Mouse (Mus musculus) liver, embryonic 11.5 days (tissue): Measurements from ENCODE around the gene Tnpo3. TPM values are rescaled to one million over a fixed set of nuclear protein-coding genes. Genes with fewer than 3 reads are reported as not detected.

ENCODE experiments used
- ATAC-seq: fragments of 200-750 bp; cut with Nextera tagmentation; replicated peaks from 2 replicates; pipeline ENCODE4 v1.8.0; 2017; ENCODE audit warnings: moderate number of reproducible peaks, mild to moderate bottlenecking, moderate TSS enrichment, moderate library complexity; ENCODE audit not compliant: low FRiP score
- DNase-seq: peaks from one replicate; pipeline ENCODE4 v3.0.0-alpha.2; 2017; ENCODE audit warnings: low spot score
- H3K27ac ChIP-seq: fragments of 300-500 bp; sonication (generic); 2 replicates; pipeline ENCODE4 v1.5.1; 2014; ENCODE audit warnings: mild to moderate bottlenecking, low read depth, low read length, control low read depth
- H3K27me3 ChIP-seq: fragments of 300-500 bp; sonication (generic); replicated peaks from 2 replicates; pipeline ENCODE4 v1.6.1; 2014; ENCODE audit warnings: low read length, mixed read lengths; ENCODE audit not compliant: control insufficient read depth, insufficient read depth
- H3K36me3 ChIP-seq: fragments of 300-500 bp; sonication (generic); 2 replicates; pipeline ENCODE4 v1.6.1; 2014; ENCODE audit warnings: mild to moderate bottlenecking, low read length, moderate library complexity, mixed read lengths; ENCODE audit not compliant: control insufficient read depth, insufficient read depth
- H3K4me1 ChIP-seq: fragments of 300-500 bp; sonication (generic); replicated peaks from 2 replicates; pipeline ENCODE4 v1.6.1; 2014; ENCODE audit warnings: low read length, mixed read lengths; ENCODE audit not compliant: control insufficient read depth, insufficient read depth
- H3K4me2 ChIP-seq: fragments of 300-500 bp; sonication (generic); 2 replicates; pipeline ENCODE4 v1.6.1; 2014; ENCODE audit warnings: mild to moderate bottlenecking, control low read depth, moderate library complexity
- H3K4me3 ChIP-seq: fragments of 300-500 bp; sonication (generic); 2 replicates; pipeline ENCODE4 v1.5.1; 2014; ENCODE audit warnings: low read depth, low read length, control low read depth
- H3K9ac ChIP-seq: fragments of 300-500 bp; sonication (generic); 2 replicates; pipeline ENCODE4 v1.6.1; 2014; ENCODE audit warnings: low read depth, low read length, control low read depth
- H3K9me3 ChIP-seq: fragments of 300-500 bp; sonication (generic); 2 replicates; pipeline ENCODE4 v1.6.1; 2016; ENCODE audit warnings: low read length, inconsistent platforms, mixed read lengths; ENCODE audit not compliant: control insufficient read depth
- WGBS: fragments of 180-500 bp; shearing (Covaris S2); extraction: QIAGEN DNeasy Blood & Tissue Kit; methylation state at CpG from one replicate; pipeline ENCODE4 v1.1.7; 2014; 5-methylcytosine and 5-hydroxymethylcytosine counted together
- polyA plus RNA-seq: library from polyadenylated mRNA; unstranded; fragments of >200 nt; fragmentation: Nextera tagmentation; extraction: Ambion mirVana; gene quantifications from 2 replicates; pipeline ENCODE4 v1.2.1, GENCODE M21; 2014

Gene Tnpo3
- polyA plus RNA-seq, 1 experiment from 2014 or later, result 86.5 TPM

- ATAC-seq, result peak; percentile 60; the same call in 1 of the 2 replicates
- DNase-seq, result peak; percentile 70
- peak overlapping the region; percentile 67 for H3K4me2 ChIP-seq
- peak overlapping the region; percentile 56 for H3K27ac ChIP-seq
- H3K36me3 ChIP-seq, result no peaks in the 10 kb centered on the region
- peak overlapping the region; percentile 25 for H3K4me3 ChIP-seq
- 1% methylated on average over 11 of the region's 11 CpGs for WGBS
- H3K9ac ChIP-seq, result peak overlapping the region; percentile 40; the same call in 1 of the 2 replicates
- H3K9me3 ChIP-seq, result no peaks in the 10 kb centered on the region
- H3K4me1 ChIP-seq, result peaks cover 8% of the 10 kb centered on the region
- H3K27me3 ChIP-seq, result peaks cover 10% of the 10 kb centered on the region
Observed at GRCm38 (mm10) chr6:29513284-29513683, 96.4 kb downstream of the Tnpo3 start.

GRCm38 (mm10) chr6:29509086-29509485, 100.6 kb downstream of the Tnpo3 start:
- 32% methylated on average over 2 of the region's 2 CpGs for WGBS
- Histone ChIP-seq H3K4me3 (no peak overlapping the region), H3K27ac (no peak overlapping the region), H3K27me3 (peaks cover 31% of the 10 kb centered on the region), H3K4me1 (peaks cover 20% of the 10 kb centered on the region), H3K4me2 (no peak overlapping the region), H3K36me3 (no peaks in the 10 kb centered on the region), H3K9me3 (no peaks in the 10 kb centered on the region), H3K9ac (no peak overlapping the region)
- DNase-seq, result no peak
- ATAC-seq, result no peak

- peaks cover 13% of the 10 kb centered on the region for H3K4me1 ChIP-seq
- no peaks in the 10 kb centered on the region for H3K36me3 ChIP-seq
- peak within 1 kb of the TSS; percentile 82 for H3K4me2 ChIP-seq
- peak; percentile 52; the same call in 1 of the 2 replicates for ATAC-seq
- WGBS, result under 1% methylated on average over 43 of the region's 47 CpGs
- no peak within 1 kb of the TSS; the same call in 1 of the 2 replicates for H3K27ac ChIP-seq
- H3K9me3 ChIP-seq, result no peaks in the 10 kb centered on the region
- H3K27me3 ChIP-seq, result peaks cover 31% of the 10 kb centered on the region
- DNase-seq, result peak; percentile 58
- H3K9ac ChIP-seq, result peak within 1 kb of the TSS; percentile 52
- peak within 1 kb of the TSS; percentile 58 for H3K4me3 ChIP-seq
Observed at GRCm38 (mm10) chr6:29507447-29508309, 102.0 kb downstream of the Tnpo3 start, which contains the start of gene Kcp. Gene Kcp (minus strand): TSS chr6:29507952.

DNA sequence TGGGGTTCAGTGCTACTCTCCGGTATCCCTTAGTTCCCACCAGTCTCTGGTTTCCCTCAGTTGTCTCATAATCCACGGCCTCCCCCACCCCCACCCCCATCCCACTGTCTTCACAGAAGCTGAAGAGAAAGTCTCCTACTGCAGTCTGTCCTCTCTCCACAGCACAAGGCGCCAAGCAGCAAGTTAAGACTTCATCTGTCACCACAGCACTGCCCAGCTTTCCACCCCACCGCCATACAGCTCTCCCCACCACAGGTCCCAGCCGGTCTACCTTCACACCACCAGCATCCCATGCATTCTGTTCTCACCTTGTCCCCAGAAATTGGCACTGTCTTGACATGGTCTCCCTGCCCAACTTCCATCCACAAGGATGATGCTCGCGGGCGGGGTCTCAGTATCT, 102.9 kb downstream of the Tnpo3 start:
- 30% methylated on average over 8 of the region's 8 CpGs for WGBS
- peaks cover 12% of the 10 kb centered on the region for H3K4me1 ChIP-seq
- no peak for DNase-seq
- no peak for ATAC-seq
- no peak overlapping the region for H3K9ac ChIP-seq
- peak overlapping the region; percentile 82 for H3K4me2 ChIP-seq
- H3K27ac ChIP-seq, result no peak overlapping the region
- peaks cover 31% of the 10 kb centered on the region for H3K27me3 ChIP-seq
- no peaks in the 10 kb centered on the region for H3K9me3 ChIP-seq
- peak overlapping the region; percentile 58 for H3K4me3 ChIP-seq
- H3K36me3 ChIP-seq, result no peaks in the 10 kb centered on the region

- no peak overlapping the region for H3K9ac ChIP-seq
Observed at GRCm38 (mm10) chr6:29505493-29505892, 104.2 kb downstream of the Tnpo3 start.

DNA sequence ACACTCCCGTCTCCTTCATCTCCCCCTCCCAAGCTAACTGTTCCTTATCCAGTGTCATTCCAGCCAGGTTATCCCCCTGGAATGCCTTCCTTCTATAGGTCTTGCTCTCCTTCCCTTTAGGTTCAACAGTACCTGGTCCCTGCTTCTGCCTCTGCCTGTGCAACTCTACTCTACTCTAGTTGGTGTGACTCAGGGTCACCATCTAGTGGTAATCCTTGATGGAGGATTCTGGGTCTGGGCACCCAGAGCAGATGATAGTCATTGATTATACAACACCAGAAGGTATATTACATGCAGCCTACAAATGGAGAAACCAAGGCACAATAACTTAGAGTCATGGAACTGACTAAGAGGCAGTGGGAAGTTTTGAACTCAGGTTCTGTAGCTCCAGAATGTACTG, 108.1 kb downstream of the Tnpo3 start:
- H3K4me1 ChIP-seq, result peaks cover 25% of the 10 kb centered on the region
- no peaks in the 10 kb centered on the region for H3K9me3 ChIP-seq
- DNase-seq (no peak), ATAC-seq (0 out of 2 replicates have a peak, but pooled peaks have one; percentile 42)
- no peak overlapping the region; the same call in 1 of the 2 replicates for H3K27ac ChIP-seq
- 96% methylated on average over 1 of the region's 1 CpGs for WGBS
- no peak overlapping the region for H3K4me3 ChIP-seq
- H3K36me3 ChIP-seq, result no peaks in the 10 kb centered on the region
- no peak overlapping the region for H3K9ac ChIP-seq
- H3K4me2 ChIP-seq, result peak overlapping the region; percentile 12; the same call in 1 of the 2 replicates
- H3K27me3 ChIP-seq, result peaks cover 27% of the 10 kb centered on the region

More at GRCm38 (mm10) chr6:29505493-29505892, 104.2 kb downstream of the Tnpo3 start:
- peaks cover 31% of the 10 kb centered on the region for H3K27me3 ChIP-seq
- peaks cover 22% of the 10 kb centered on the region for H3K4me1 ChIP-seq
- no peaks in the 10 kb centered on the region for H3K36me3 ChIP-seq
- no peak overlapping the region for H3K4me2 ChIP-seq
- no peak for ATAC-seq
- WGBS, result 83% methylated on average over 5 of the region's 5 CpGs
- H3K4me3 ChIP-seq, result no peak overlapping the region
- no peak for DNase-seq
- no peak overlapping the region for H3K27ac ChIP-seq
- H3K9me3 ChIP-seq, result no peaks in the 10 kb centered on the region

GRCm38 (mm10) chr6:29500810-29501209, 108.9 kb downstream of the Tnpo3 start:
- Histone ChIP-seq H3K4me2 (no peak overlapping the region; the same call in 1 of the 2 replicates), H3K27ac (peak overlapping the region; percentile 48), H3K36me3 (no peaks in the 10 kb centered on the region), H3K9ac (no peak overlapping the region), H3K4me3 (no peak overlapping the region), H3K4me1 (peaks cover 19% of the 10 kb centered on the region), H3K27me3 (peaks cover 29% of the 10 kb centered on the region), H3K9me3 (no peaks in the 10 kb centered on the region)
- DNase-seq (no peak), ATAC-seq (peak; percentile 77)
- 59% methylated on average over 6 of the region's 6 CpGs for WGBS

DNA sequence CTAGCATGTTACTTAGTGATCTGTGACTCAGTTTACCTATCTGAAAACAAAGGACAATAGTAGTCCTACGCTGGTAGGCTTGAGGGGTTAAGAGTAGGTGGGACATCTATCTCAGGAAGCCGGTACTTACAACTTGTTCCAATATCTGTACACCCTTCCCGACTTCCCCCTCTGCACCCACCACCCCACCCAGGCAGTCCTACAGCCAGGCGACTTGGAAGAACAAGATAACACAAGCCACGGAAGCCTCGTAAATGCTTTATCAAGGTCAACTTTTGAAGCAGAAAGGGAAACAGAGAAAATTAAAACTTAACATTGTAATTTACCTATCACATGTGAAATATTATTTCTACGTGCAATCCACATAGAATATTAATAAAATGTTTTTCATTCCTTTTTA, 109.5 kb downstream of the Tnpo3 start:
- WGBS, result 48% methylated on average over 7 of the region's 7 CpGs
- peak; percentile 55; the same call in 1 of the 2 replicates for ATAC-seq
- peak overlapping the region; percentile 26; the same call in 1 of the 2 replicates for H3K4me2 ChIP-seq

More for the DNA sequence above, 109.5 kb downstream of the Tnpo3 start:
- Histone ChIP-seq H3K36me3 (no peaks in the 10 kb centered on the region), H3K27ac (no peak overlapping the region), H3K4me1 (peaks cover 19% of the 10 kb centered on the region), H3K4me3 (no peak overlapping the region), H3K9me3 (no peaks in the 10 kb centered on the region), H3K9ac (no peak overlapping the region), H3K27me3 (peaks cover 33% of the 10 kb centered on the region)
- DNase-seq, result no peak
